Mouse (Mus musculus) adrenal gland, postnatal 14 days (tissue): ENCODE measurements around the gene Fibp. TPM values are rescaled to one million over a fixed set of nuclear protein-coding genes. Genes with fewer than 3 reads are reported as not detected.

Experiments used
- DNase-seq: peaks from one replicate; pipeline ENCODE4 v3.0.0; 2021; ENCODE audit warnings: mixed read lengths
- total RNA-seq: library from RNA; stranded (reverse); gene quantifications from 2 replicates; pipeline ENCODE4 v1.2.3, GENCODE M21; 2021

Fibp gene
- total RNA-seq, 1 experiment from 2014 or later = 70.8 TPM

DNA sequence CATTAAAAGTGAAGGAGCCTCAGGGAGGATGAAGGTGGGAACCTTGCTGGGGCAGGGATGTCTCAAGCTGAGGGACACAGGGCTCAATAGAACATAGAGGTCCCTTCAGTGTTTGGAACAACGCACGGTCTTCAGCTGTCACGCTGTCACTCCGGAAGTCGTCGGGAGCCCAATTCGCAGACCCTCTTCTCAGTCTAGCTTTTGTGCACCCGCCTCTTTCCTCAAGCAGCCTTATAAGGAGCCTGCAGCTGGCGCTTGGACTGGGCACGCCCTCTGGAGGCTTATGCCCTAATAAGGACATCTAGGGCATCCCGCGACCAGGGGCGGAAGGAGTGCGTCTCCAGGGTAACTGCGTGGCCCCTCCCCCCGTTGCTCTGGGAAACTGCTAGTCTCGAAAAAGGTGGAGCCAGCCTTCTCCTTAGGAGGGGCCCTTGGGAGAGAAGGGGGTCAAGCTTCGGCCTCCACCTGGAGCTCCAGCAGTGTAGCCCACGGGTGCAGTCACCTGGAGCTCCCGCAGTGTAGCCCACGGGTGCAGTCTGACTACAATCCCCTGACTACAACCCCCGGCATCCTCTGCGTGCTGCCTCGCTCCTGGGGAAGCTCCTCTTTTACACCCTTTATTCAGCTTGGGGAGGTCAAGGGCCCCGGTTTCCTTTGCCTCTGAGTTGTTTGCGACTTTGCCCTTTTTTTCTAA lies 28.6 kb downstream of the Fibp start:
- peak; percentile 97 for DNase-seq

DNA sequence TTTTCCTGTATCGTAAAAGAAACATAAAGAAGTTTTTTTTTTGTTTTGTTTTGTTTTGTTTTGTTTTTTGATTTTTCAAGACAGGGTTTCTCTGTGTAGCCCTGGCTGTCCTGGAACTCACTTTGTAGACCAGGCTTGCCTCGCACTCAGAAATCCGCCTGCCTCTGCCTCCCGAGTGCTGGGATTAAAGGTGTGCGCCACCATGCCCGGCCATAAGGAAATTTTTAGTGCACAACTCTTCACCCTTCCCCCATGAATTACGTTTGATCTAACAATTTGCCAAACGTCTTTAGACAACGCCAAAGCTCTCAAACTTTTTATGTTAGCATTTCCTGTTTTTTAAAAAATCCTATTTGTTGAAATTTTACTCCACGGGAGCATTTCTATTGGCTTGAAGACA lies 29.3 kb downstream of the Fibp start:
- peak; percentile 2 for DNase-seq

GRCm38 (mm10) chr19:5490313-5490897 lies 30.0 kb downstream of the Fibp start, which contains the start of gene Cfl1:
Gene Cfl1, plus strand, starts transcription at chr19:5490455.
- peak; percentile 97 for DNase-seq

GRCm38 (mm10) chr19:5490898-5491708 lies 30.7 kb downstream of the Fibp start:
- peak; percentile 91 for DNase-seq

DNA sequence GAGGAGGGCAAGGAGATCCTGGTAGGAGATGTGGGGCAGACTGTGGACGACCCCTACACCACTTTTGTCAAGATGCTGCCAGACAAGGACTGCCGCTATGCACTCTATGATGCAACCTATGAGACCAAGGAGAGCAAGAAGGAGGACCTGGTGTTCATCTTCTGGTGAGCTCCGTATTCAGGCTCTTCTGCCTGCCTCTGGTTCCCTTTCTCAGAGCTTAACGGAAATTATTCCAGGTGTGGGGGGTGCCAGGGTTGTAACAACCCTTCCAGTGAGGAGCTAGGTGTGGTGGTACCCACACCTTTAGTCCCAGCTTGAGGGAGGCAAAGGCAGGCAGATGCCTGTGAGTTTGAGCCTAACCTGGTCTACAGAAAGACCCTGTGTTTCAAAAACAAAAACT lies 32.2 kb downstream of the Fibp start:
- peak; percentile 2 for DNase-seq

- peak; percentile 54 for DNase-seq
Observed at GRCm38 (mm10) chr19:5493301-5493721, 32.9 kb downstream of the Fibp start.

GRCm38 (mm10) chr19:5494314-5494713 lies 33.9 kb downstream of the Fibp start:
- DNase-seq = peak; percentile 2

GRCm38 (mm10) chr19:5495353-5496051 lies 35.1 kb downstream of the Fibp start:
- peak; percentile 3 for DNase-seq

GRCm38 (mm10) chr19:5496052-5496370 lies 35.6 kb downstream of the Fibp start:
- DNase-seq = no peak

DNA sequence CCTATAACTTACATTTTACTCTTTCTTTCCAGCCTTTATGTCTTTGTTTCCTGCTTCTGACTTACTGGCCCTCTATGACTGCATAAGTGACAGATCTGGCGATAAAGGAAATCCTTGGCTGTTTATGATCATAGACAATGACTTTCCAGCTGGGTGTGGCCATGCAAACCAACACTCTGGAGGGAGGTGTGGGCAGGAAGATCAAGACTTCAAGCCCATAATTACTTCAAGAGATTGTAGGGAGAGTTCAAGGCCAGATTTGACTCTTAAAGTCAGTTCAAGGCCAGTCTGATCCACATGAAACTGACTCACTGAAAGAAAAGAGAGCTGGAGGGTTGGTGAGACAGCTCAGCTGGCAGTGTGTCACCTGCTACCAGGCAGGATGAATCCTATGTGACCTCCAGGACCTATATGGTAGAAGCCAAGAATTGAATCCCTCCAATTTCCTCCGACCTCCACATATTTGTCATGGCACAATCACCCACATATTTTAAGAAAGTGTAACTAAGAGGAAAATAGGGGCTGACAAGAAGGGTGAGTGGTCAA lies 40.0 kb downstream of the Fibp start:
- peak; percentile 47 for DNase-seq

DNA sequence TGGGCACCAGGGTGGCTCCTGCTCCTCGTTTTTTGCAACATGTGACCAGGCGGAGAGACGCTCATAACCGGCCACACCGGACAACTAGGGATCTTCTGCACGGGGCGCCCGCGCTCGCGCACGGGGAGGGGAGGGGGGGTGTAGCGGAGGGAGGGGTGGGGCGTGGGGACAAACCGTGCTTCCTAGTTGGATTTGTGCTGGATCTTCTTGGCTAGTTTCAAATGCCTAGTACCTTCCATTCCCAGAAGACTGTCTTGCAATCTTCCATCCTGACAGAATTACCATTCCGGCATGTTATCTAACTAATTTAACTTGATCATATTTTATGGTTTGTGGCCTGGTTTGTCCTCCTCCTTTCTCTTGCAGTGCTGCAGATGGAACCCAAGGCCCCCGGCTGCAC lies 43.3 kb downstream of the Fibp start, which contains the start of gene 1700020D05Rik:
Gene 1700020D05Rik, minus strand, starts transcription at position 101 of the 400 bp plus-strand sequence.
- no peak for DNase-seq

GRCm38 (mm10) chr19:5510031-5511026 lies 49.9 kb downstream of the Fibp start, which contains the start of gene Snx32:
Gene Snx32, minus strand, starts transcription at chr19:5510538.
- peak; percentile 98 for DNase-seq

DNA sequence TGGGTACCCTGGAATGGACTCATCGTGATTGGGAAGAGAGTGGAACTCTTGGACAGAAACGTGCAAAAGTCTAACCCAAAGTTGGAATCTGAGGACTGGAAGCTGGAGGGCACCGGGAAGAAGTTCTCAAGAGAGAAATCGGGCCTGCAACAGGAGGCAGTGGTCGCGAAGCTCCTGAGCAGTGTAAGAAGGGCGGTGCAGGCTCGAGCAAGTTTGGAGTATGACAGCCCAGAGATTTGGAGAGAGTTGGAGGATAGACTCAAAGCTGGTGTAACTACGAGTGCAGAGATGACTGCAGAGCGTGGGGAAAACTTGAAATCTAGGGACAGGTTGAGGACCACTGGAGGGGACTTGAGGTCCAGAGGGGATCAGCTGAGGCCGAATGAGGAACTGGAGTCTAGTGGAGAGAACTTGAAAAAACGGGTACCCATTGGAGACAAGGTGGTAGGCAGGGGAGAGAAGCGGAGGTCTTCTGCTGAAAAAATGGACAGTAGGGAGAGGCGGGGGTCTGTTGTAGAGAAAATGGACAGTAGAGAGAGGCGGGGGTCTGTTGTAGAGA lies 50.7 kb downstream of the Fibp start:
- DNase-seq = no peak

GRCm38 (mm10) chr19:5512091-5513004 lies 51.9 kb downstream of the Fibp start:
- DNase-seq = no peak

- no peak for DNase-seq
Observed at GRCm38 (mm10) chr19:5513005-5513349, 52.6 kb downstream of the Fibp start.
